Mouse (Mus musculus): ENCODE data around the gene Ms4a8a. TPM values are rescaled to one million over a fixed set of nuclear protein-coding genes. Genes with fewer than 3 reads are reported as not detected.
"Not testable (repeated sequence)": the region's sequence is repeated elsewhere in the genome, so short reads cannot be mapped to it uniquely, and the experiment has no call there.

The Ms4a8a gene
- total RNA-seq (2022): under 1 TPM in 1 of 4 experiments, not detected in 3; 0.46 TPM

DNA sequence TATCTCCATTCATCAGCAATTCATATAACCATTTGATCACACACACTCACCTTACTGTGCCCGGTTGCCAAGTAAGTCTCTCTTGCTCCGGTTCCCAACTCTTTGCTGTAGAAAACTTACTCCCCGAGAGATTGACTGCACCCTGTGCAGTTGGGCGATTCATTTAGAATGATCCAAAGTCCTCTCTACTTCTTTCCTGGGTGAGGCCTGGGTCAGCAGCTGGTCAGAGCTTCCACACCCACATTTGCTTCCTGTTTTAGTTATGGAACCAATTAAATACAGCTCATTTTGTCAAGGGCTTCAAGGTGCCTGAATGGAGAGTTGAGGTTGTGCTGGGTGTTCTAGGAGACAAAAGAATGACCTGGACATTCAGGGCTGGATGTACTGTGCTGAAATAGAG, at the start of gene Ms4a8a:
Ms4a8a (minus strand) TSS at position 169 of the 400 bp plus-strand sequence.
- no peak for DNase-seq (ENCODE audit: low spot score in 2 of 2)

DNA sequence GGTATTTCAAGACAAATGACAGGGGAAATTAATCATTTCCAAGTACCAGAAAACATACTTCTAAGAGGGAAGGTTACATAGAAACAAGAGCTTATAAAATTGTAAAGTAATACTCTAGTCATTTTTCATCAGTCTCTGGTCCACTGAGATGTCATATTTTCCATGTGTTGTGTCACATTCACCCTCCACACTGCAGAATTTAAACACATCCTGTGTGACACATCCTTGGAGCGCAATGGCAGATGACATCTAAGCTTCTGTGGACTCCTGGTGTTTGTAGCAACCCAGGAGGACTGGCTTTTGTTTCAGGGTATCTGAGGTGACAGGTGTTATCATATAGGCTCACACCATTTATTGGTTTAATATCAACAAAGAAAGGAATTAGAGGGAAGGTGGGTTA, 48.8 kb upstream of the Ms4a8a start:
- DNase-seq (ENCODE audit: low spot score in 2 of 2): no peak

DNA sequence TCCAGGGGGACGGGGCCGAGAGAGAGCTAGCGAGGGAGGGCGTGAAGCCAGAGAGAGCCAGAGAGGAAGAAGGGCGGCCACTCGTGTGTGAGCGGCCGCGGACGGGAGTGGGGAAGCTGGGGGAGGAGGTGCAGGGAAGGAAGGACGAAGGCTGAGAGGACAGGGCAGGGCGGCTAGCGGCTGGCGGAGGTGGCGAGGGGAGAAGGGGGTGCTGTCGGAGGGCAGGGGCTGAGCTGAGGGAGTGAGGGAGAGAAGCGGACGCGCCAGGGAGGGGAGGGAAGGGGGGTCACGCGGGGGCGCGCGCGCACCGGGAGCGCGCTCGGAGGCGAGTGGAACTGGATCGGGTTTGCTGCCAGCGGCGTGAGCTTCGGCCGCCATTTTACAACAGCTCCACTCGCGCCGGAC, 40.1 kb upstream of the Ms4a8a start:
- not testable (repeated sequence) for DNase-seq (ENCODE audit: low spot score in 2 of 2)

DNA sequence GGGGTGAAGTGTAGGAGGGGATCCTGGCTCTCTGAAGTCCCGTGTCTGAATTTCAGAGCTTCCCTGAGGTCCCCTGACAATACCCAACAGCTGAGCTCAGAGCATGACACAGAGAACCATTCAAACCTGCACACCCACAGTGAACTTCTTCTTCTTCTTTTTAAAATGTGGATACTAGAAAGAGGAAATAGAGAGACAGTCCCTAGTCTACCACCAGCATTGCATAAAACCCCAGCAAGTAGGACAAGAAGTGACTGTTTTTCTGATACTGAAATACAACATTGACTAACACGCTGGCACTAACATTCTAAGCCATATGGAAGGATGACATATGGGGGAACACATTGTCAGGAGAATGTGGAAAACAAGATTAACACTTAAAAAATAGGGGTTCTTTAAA, 38.4 kb upstream of the Ms4a8a start:
- DNase-seq (ENCODE audit: low spot score in 2 of 2): no peak

DNA sequence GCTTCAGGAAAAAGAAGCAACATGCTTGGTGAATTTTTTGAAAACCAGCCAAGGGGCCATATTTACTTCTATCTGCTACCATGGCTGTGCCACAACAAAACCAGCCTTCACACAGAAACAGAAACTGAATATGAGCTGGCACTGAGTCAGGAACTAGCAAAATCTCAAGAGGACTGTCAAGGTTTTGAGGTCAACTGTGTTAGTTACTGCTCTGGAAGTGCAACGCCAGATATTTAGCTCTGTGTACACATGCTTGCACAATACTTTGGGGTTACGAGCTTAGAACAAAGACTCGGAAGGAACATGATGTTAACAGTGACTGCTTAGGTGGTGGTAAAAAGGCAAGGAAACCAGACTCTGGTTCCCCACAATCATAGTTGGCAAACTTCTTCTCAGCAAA, 26.8 kb upstream of the Ms4a8a start:
- DNase-seq (ENCODE audit: low spot score in 2 of 2): no peak

DNA sequence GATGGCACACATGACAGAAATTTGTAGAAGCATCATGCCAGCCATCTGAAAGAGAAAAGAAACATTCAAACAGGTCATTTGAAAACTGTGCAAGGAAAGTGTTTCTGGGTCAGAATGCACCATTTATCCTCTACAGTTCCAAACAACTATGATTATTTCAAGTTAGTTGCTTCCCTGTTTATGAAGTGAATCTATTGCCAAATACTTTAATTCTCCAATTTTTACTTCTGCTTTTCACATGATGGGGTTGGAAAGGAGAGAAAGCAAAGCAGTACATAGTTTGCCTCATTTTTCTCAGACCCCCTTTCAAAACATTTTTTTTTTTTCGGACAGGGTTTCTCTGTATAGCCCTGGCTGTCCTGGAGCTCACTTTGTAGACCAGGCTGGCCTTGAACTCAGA, 21.0 kb upstream of the Ms4a8a start:
- no peak for DNase-seq (ENCODE audit: low spot score in 2 of 2)

DNA sequence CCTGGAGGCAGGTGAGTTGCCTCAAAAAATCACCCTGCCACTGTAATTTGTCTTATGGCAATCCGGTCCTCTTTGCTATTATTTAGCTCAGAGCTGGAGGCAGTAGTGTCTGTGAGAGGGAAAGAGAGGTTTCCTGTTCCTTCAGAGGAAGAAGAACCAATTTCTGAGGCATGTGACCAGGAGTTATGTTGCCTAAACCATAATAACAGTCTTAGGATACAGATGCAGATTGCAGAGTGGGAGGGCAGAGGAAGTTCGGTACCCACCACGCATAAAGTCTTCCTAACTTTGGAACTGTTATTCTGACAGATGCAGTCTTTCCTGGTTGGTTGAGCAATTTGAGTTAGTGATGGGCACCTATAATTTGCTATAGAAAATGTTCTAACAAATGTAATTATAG, 17.5 kb upstream of the Ms4a8a start:
- DNase-seq (ENCODE audit: low spot score in 2 of 2): no peak

DNA sequence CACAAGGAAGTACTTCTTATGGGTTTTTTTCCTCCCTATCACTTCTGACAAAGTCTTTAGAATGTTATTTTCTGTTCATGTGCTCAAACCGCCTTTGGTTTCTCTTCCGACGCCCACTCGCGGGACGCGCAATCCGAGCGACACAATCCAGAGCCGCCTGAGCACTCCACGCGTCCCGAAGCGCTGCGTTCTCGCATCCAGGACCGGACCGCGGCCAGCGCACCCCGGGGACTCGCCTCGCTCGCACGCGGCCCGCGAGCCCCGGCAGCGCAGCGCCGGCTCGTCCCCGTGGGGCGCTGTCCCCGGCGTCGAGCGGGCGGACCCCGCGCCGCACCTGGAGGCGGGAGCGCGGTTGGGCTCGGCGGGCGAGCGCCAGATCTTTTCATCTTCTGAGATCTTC, 11.2 kb upstream of the Ms4a8a start:
- DNase-seq (ENCODE audit: low spot score in 2 of 2): not testable (repeated sequence)

DNA sequence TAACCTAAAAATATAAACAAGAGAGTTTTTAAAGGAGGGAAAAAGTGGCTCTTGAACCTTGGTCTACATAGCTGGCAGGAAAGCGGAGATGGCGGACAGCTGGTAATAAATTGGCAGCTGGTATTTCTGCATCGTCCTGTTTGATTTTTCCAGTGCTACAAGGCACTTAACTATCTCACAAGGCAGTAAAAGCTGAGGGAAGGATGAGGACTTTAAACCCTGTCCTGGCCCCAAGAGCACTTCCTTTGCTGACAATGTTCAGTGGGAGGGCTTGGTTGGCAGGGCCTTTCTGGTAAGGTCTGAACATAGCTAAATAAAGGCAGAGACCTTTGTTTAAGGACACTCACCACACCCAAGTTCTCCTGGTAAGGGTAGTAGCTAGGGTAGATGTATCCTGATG, 10.5 kb downstream of the Ms4a8a start:
- no peak for DNase-seq (ENCODE audit: low spot score in 2 of 2)

DNA sequence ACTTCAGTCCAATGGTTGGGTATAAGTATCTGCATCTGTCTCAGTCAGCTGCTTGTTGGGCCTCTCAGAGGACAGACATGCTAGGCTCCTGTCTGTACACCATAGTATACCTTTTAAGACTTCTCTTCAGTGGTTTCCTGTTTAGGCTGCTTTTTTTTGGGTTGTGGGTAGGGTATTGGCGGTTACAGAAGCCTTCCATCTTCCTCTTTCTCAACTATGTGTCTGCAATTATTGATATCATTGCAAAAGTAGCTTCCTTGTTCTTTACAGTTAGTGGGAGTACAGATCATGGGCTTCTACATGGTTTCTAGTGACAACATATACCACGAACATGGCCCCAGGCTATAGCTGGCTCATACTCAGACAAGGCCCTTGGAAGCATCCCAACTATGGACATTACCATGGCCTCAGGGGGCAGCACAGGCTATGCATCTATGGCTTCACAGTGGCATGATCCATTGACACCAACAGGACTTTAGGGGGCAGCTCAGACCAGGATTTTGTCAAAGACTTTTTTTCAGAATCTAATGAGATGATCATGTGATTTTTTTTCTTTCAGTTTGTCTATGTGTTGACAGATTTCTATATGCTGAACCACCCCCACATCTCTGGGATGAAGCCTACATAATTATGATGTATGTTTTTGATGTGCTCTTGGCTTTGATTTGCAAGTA, 15.6 kb downstream of the Ms4a8a start:
- no peak for DNase-seq (ENCODE audit: low spot score in 2 of 2)

DNA sequence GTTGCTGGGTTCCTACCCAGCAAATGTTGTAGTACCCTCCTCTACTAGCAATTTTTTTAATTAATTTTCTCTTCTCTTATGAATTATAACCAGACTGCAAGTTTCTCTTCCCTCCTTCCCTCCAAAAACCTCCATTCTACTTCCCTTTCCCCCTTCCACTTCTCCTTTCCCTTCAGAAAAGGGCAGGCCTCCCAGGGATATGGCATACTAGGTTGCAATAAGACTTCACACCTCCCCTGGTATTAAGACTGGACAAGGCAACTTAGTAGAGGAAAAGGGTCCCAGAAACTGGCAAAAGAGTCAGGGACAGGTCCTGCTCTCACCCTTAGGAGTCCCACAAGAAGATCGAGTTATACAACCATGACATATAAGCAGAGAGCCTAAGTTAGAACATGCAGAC, 20.0 kb downstream of the Ms4a8a start:
- DNase-seq (ENCODE audit: low spot score in 2 of 2): no peak

DNA sequence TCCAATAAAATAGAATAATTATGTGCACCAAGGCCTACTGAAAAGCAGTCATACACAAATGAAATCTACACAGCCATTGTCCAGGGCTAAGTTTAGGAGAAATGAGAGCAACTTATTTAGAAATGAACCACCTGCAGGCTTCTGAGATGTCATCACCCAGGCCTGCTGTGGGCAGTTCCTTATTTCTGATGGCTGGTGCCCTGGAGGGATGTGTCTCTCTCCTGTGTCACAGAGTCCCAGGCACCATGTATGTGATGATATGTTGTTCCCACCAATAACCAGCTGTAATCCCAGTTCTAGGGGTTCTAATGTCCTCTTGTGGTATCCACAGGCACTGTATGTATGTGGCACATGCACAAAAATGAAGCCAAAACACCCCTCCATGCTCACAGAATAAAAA, 20.9 kb downstream of the Ms4a8a start:
- DNase-seq (ENCODE audit: low spot score in 2 of 2): no peak

DNA sequence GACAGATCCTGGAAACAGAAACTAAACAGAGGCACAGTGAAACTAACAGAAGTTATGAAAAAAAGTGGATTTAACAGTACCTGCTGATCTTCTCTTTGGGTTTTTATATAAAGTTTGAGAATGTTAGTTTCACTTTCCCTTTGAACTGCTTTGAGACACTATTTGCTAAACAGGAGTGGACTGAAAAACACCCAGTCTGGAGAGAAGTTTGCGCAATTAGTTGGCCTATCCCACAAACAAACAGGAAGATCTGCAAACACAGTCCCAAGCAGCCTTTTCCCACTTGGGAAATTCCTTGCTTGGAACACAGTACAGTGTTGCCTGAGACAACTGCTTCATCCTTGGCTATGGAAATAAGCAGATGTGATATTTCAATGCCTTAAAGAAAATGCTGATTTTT, 25.2 kb downstream of the Ms4a8a start:
- not testable (repeated sequence) for DNase-seq (ENCODE audit: low spot score in 2 of 2)

DNA sequence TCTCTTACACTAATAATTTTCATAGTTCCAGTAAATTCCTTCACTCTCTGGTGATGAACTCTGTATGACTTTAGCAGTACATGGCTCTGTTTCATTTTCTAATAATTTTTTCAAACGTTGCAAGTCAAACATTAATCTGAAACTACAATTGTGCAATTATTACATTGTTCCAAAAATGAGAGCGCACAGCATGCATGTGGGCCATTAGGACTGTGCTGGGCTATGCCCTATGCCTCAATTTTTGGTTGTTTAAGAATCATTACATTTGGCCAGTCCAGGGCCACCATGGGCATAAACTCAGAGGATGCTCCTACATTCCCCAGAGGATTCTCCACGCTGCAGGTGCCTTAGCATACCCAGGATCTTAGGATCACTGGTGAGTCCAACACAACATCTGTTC, 27.6 kb downstream of the Ms4a8a start:
- DNase-seq (ENCODE audit: low spot score in 2 of 2): no peak

DNA sequence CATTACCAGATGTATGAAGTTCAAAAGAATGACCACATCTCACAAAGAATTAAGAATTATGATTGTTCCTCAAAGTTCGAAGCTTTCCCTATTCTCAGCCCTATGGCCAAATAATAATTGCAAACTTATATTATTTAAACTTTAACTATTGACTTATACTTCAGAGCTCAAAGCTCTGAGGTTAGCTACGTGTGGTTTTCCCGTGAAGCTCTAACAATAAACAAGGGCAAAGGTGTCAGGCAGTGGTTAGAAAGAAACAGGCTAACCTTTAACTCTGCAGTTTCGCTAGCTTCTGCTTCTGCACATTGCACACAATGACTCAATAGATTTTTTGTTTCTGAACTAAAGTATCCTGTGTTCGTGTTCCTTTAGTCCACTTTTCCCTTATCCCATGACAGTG, 28.0 kb downstream of the Ms4a8a start:
- no peak for DNase-seq (ENCODE audit: low spot score in 2 of 2)

DNA sequence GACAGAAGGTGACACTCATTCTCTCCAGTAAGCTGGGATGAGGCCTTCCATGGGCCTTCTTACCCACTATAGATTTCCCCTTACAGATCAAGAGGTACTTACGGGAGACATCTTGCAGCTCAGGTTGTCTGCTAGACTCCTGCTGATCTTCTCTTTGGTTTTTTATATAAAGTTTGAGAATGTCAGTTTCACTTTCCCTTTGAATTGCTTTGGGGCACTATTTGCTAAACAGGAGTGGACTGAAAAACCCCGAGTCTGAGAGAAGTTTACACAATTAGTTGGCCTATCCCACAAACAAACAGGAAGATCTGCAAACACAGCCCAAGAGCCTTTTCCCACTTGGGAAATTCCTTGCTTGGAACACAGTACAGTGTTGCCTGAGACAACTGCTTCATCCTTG, 30.6 kb downstream of the Ms4a8a start:
- no peak for DNase-seq (ENCODE audit: low spot score in 2 of 2)

DNA sequence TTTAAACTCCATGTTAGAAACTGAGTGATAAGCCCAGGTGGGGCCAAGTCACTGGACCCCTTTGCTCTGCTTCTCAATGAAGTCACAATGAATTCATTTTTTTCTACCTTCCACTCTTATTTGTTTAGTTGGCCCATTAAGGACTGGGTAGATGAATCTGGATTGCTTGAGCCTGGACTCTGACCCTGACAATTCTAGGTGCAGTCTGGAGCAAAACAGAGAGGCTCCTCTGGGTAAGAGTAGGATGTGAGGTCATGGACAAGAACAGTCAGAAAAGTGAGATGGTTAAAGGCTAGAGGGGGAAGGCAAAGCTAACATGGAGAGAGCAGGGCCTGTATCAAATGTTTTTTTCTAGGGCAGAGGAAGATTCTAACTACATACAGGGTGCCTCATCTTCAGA, 31.5 kb downstream of the Ms4a8a start:
- DNase-seq (ENCODE audit: low spot score in 2 of 2): no peak

DNA sequence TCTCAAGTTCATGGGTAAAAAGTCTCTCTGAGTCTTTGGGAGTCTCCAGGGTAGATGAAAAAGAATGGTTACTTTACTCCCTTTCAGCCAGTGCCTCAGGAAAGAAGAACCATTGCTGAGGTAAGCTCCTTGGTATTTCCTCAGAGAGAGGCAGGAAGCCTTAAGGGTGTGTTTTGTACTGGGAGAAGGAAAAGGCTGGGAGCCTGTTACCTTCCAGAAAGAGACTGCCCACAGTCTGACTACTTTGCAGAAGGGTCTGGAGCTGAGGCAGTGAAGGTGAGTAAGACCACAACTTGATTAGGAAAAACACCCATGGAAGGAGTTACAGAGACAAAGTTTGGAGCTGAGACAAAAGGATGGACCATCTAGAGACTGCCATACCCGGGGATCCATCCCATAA, 32.4 kb downstream of the Ms4a8a start:
- DNase-seq (ENCODE audit: low spot score in 2 of 2): no peak

DNA sequence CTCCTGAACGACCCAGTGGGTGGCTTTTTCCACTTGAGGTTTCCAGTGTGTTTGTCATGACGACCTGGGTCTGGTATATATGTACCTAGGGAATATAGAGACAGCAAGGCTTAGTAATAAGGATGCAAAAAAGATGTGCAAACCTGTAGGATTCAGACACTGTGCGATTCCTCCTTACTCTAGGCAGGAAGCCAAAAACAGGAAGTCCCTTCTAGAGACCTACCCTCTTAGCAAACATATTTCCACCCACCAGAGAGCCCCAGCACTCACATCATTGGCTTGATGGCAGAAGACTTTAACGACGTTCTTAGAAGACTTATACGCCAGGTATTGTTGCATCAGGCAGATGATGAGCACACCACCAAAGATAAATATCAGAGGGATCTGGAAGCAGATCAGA, 32.9 kb downstream of the Ms4a8a start:
- no peak for DNase-seq (ENCODE audit: low spot score in 2 of 2)

DNA sequence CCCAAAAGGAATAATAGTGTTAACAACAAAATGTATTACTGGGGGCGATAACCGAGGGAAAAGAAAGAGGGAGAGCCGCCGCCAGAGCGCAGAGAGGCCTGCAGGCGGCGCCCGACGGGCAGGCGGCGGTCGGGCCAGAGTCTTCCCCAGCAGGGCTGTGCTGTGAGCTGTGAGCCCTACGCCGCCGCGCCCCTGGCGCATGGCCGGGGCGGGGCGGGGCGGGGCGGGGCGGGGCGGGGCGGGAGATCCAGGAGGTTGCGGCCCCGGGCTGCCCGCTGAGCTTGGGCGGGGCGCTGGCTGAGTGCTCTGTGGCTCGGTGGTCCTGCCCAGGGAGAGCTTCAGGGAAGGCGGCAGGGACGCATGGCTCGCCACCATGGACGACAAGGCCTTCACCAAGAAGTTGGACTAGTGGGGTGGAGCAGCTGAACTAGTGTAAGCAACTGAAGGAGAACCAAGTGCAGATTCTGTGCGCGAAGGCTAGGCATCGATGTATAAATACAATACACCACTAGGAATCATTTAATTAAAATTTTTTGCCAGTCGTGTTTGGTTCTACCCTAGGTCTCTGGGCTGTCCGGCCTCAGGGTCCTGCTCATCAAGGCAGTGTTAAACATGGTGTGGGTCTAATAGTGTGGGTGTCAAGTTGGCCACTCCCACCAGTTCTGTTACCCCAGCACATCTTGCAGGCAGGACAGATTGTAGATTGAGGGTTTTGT, 35.7 kb downstream of the Ms4a8a start:
- no peak for DNase-seq (ENCODE audit: low spot score in 2 of 2)

DNA sequence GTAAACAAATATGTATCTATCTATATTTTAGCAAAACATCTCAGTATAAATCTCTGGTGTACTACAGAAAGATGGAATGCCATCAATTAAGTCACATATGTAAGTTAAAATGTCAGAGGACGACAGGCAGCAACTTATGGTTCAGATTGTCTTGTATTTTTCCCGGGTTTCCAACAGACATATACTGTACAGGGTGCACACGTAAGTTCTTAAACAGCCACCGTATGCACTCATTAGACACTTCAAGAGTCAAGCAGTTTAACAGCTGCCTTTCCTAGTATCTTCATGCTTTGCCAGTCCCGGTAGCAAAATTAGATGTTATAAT, 36.3 kb downstream of the Ms4a8a start:
- no peak for DNase-seq (ENCODE audit: low spot score in 2 of 2)

DNA sequence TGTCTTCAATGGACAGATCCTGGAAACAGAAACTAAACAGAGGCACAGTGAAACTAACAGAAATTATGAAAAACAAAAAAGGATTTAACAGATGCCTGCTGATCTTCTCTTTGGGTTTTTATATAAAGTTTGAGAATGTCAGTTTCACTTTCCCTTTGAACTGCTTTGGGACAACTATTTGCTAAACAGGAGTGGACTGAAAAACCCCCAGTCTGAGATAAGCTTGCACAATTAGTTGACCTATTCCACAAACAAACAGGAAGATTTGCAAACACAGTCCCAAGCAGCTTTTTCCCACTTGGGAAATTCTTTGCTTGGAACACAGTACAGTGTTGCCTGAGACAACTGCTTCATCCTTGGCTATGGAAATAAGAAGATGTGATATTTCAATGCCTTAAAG, 43.3 kb downstream of the Ms4a8a start:
- no peak for DNase-seq (ENCODE audit: low spot score in 2 of 2)

DNA sequence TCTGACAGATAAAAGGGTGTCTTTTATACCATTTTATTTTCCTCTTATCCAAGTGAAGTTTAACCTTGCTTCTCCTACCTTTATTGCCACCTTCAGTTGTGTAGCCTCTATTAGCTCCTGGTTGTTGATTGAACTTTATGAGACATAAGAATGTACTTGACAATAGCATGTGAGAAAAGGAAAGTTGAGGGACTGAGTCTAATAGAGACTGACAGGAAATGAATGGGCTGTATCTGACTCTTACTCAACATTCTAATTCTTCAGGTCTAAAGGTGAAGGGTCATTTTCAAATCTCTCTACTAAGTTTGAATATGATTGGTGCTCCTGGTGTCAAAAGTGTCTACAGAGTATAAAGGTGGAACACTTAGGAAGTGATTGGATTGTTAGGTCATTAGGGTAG, 58.5 kb downstream of the Ms4a8a start:
- DNase-seq (ENCODE audit: low spot score in 2 of 2): no peak

DNA sequence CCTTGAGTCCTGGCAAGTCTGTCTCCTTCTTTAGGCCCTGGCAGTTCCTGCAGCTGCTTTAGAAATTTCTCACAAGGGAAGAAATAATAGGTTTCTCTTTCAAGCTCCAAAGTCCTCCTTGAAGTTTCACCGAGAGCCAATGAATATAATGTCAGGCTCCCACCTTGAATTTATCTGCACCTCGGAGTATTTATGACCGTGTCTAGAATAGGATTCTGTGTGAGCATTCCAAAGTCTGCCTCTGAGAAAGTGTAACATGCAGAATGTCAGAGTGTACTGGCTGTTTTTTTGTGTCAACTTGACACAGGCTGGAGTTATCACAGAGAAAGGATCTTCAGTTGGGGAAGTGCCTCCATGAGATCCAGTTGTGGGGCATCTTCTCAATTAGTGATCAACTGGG, 63.0 kb downstream of the Ms4a8a start, which contains the start of gene Ms4a18:
Ms4a18 (minus strand) TSS at position 141 of the 400 bp plus-strand sequence.
- DNase-seq (ENCODE audit: low spot score in 2 of 2): no peak
